Mouse (Mus musculus) gastrocnemius, postnatal 10 days (tissue): ENCODE data around the gene Hormad2. TPM values are rescaled to one million over a fixed set of nuclear protein-coding genes. Genes with fewer than 3 reads are reported as not detected.

Source experiments
- DNase-seq: peaks from one replicate; pipeline ENCODE4 v3.0.0; 2021; ENCODE audit warnings: mixed read lengths
- long read RNA-seq, 2 experiments: library from polyadenylated mRNA; stranded (forward); transcript quantifications; one replicate each; pipeline ENCODE4 v2.0.0; 2021
- total RNA-seq, 2 experiments: library from RNA; stranded (reverse); gene quantifications; 2 replicates each; pipeline ENCODE4 v1.2.3; 2021

The Hormad2 gene
- total RNA-seq: under 1 TPM in 1 of 2 experiments, not detected in 1; 0.12 TPM
- long read RNA-seq, experiment 1: 0 reads
- long read RNA-seq, experiment 2: 0 reads

- DNase-seq: no peak
These were observed at the start of gene Hormad2 for GRCm38 (mm10) chr11:4440978-4441377. Gene Hormad2 (minus strand): TSS chr11:4441105.

DNA sequence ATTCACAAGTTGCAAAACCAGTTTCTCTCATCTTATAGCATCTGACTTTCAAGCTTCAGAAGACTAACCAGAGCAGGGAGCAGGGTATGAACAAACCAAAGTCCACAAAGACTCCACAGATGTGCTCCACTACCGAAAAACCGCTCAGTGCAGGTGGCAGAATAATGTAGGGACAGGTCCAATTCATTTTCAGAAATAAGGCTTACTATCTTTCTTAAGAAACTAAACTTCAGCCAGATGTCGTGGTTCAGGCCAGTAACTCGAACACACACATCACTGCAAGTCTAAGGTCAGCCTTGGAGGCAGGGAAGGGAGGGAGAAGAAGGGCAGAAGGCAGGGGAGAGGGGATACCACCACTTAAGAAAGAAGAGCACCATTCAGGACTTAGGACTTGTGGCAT, 48.3 kb upstream of the Hormad2 start:
- DNase-seq: no peak

GRCm38 (mm10) chr11:4488798-4489197, 47.9 kb upstream of the Hormad2 start:
- no peak for DNase-seq

DNA sequence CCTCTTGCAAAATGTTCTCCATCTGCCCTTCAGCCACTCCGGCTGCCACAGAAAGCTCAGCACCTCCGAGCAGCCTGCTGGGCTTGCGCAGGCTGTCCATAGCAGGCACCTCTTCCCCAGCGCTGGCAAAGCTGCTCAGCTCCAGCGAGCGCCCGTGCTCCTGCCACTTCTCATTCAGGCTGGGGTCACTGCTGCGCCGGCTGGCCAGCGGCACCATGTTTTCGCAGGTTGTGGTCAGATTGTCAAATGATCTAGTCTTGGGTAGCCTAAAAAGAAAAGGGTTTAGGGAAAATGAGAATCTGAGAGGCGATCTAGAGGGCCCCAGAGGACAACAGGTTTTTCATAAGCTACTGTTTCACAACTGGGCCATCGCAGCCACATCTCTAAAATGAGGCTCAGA, 47.5 kb upstream of the Hormad2 start:
- DNase-seq: no peak

GRCm38 (mm10) chr11:4487401-4487965, 46.6 kb upstream of the Hormad2 start:
- DNase-seq: no peak

- DNase-seq: no peak
These were observed 43.6 kb upstream of the Hormad2 start for GRCm38 (mm10) chr11:4484541-4484940.

DNA sequence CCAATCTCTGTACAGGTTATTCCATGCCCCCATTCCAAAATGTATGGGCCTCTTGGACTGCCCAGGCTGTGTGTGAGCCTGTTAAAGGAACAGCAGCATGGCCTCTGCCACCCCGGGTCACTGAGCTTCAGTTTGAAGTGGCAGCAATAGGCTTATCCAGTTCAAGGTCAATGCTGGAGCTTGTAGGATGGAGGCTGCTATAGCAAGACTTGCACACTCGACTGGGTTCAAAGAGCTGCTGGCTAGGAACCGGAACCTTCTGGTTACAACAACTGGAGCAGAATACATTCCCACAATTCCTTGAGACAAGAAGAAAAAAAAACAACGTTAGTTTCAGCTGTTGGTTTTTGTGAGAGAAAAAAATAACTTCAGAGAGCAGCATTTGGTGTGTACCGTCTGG, 41.7 kb upstream of the Hormad2 start:
- DNase-seq: no peak

GRCm38 (mm10) chr11:4476184-4476697, 35.3 kb upstream of the Hormad2 start:
- DNase-seq: no peak

DNA sequence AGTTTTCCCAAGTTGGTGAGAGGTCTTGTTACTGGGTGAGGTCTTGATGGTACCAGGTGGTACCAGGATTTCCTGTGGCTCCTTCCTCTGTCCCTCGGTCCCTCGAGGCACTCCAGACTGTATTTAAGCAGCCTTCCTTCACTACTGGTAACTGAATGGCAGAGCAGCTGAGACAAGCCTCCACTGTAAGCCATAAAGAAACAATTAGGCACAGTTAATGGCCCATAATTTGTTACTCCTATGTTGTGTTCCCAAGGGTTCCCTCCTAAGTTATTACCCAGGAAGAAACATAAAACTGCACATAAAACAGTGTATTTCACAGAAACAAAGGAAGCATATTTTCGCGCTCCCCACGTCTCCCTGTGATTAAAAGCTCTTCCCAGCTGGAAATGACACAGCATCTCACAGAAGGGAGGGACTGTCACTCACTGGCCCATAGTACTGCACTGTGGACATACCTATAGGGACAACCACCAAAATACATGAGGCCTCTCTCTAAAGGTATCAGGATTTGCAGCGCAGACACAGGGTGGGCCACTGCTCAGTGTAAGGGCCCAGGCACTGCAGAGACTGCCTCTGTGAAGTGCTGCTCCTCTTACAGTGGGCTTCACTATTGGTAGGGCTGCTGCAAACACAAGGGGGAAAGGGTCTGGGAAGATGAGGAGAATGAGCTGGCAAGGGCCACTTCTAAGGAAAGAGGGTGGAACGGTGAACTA, 31.7 kb upstream of the Hormad2 start:
- DNase-seq: no peak

- DNase-seq: no peak
These were observed 30.8 kb upstream of the Hormad2 start for GRCm38 (mm10) chr11:4471734-4472133.

- no peak for DNase-seq
These were observed 30.3 kb upstream of the Hormad2 start for GRCm38 (mm10) chr11:4471251-4471650.

GRCm38 (mm10) chr11:4469091-4469490, 28.2 kb upstream of the Hormad2 start:
- no peak for DNase-seq

DNA sequence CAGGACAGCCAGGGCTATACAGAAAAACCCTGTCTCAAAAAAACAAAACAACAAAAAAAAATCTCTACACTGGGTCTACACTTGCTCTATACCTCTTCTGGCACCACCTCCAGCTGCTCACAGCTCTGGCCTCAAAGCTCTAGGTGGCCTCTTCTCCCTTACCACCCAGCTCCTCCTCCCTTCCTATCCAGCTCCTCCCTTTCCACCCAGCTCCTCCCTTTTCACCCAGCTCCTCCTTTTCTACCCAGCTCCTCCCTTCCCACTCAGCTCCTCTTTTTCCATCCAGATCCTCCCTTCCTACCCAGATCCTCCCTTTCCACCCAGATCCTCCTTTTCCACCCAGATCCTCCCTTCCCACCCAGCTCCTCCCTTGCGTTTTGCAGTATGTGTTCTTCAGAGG, 26.5 kb upstream of the Hormad2 start:
- DNase-seq: no peak

GRCm38 (mm10) chr11:4466191-4466590, 25.3 kb upstream of the Hormad2 start:
- no peak for DNase-seq

- no peak for DNase-seq
These were observed 23.7 kb upstream of the Hormad2 start for GRCm38 (mm10) chr11:4464616-4465015.

- no peak for DNase-seq
These were observed 23.3 kb upstream of the Hormad2 start for GRCm38 (mm10) chr11:4464186-4464585.

DNA sequence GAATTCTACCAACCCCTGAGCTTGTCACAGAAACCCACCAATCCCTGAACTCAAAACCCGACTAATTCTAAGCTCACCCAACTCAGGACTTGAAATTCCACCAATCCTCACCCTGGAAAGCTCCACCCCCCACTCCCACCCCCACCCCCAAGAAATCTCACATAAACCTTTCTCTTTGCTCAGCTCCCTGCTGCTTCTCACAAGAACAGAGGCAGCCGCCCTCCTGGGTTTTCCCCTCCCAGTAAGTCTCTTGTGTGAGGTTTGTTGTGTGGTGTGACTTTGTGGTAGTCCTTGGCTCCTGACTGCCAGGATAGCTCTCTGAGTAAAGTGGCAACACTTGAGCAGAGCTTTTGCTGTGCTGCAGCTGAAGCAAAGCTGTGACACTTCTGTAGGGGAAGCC, 22.0 kb upstream of the Hormad2 start:
- no peak for DNase-seq

GRCm38 (mm10) chr11:4461154-4461553, 20.2 kb upstream of the Hormad2 start:
- no peak for DNase-seq

DNA sequence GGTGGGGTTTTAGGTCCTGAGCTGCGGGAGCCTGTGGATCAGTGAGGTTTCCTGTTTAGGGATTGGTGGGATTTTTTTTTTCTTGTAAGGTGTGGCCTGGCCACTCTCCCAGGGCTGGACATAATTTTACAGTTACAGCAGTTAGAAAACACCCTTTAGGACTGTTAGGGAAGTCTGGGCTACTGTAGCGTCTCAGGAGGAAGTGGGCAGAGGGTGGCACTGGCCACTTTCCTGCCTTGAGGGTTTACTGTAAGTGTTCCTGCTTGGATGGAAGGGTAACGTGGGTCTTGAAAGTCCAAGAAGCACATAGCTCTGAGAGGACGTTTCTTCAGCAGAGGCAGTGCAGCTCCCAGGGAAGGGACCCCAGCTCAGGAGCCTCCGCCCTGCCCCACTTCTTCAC, 19.7 kb upstream of the Hormad2 start:
- DNase-seq: no peak

DNA sequence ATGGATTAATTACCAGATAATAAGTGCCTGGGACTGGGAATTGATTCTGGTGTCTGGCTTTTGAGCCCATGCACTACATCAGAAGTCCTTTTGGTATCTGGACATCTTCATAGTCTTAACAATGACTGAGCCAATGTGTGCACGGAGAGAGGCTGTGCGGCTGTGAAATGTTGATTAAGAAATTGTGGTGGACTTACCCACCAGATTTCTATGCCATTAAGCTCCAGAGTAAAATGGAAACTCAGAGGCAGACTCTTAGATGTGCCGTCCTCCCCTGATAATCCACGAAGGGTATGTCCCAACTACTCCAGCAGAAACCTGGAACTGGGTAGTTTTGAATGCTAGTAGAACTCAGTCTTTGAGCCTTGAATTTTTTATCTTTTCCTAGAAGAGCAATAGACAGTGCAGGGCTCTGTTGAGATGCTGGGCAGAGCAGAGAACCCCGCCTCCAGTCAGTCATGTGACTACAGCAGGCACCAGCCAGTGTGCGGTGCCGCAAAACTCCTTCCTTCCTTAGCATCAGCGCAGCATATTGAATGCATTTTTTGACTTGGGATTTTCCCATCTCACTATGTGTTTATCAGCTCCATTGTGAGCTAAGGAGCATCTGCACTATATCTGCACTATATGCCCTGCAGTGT, 14.1 kb upstream of the Hormad2 start:
- DNase-seq: no peak

DNA sequence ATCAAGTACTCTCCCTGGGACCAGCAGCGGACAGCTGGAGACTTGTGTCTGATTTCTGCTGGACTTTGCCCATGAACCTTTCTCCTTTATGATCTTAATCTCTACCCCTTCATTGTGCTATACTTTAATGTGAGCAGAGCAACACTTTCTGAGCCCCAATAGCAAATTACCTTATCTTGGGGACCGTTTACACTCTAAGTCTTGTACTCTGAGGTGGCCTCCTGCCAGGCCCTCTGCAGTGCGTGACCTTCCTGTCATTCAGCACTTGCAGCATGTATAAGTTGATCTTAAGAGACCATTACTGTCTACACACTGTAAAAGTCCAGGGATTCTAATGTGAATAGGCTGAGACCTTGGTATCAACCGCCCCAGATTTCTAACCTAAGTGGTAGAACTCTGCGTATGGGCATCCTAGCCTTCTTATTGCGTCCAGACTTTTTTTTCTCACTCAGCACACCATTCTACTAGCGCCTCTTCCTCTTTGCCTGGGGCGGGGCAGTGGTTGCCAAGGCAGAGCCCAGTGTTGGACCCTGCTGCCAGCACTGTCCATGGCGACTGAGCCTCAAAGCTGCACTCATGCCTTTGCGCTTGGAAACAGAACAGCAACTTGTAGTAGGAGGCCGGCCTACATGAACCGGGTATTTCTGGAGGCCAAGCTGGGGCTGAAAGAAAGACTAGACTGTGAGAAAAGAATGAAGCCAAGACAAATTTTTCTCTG, 11.7 kb upstream of the Hormad2 start:
- no peak for DNase-seq

GRCm38 (mm10) chr11:4451116-4451515, 10.2 kb upstream of the Hormad2 start:
- peak; percentile 56 for DNase-seq
